Mouse (Mus musculus) lung, adult 2 months (tissue): ENCODE results near the gene Dmpk. TPM values are rescaled to one million over a fixed set of nuclear protein-coding genes. Genes with fewer than 3 reads are reported as not detected.

ENCODE experiments used
- DNase-seq: peaks from one replicate; pipeline ENCODE4 v3.0.0; 2022
- H3K4me1 ChIP-seq: fragments of 200-500 bp; 2 replicates; pipeline ENCODE4 v1.6.1; 2011; ENCODE audit warnings: low read length; ENCODE audit not compliant: control insufficient read depth, insufficient read depth
- H3K4me3 ChIP-seq: fragments of 200-500 bp; replicated peaks from 2 replicates; pipeline ENCODE3; 2011; ENCODE audit warnings: low read depth, mild to moderate bottlenecking, control low read depth, low read length; ENCODE audit errors: extremely low read depth
- CTCF ChIP-seq: fragments of 200-500 bp; IDR thresholded peaks from 2 replicates; pipeline ENCODE4 v1.5.1; 2011; ENCODE audit warnings: mild to moderate bottlenecking, low read length, control low read depth; ENCODE audit not compliant: insufficient read depth
- POLR2A ChIP-seq: fragments of 200-500 bp; IDR thresholded peaks from 2 replicates; pipeline ENCODE4 v1.6.1; 2011; ENCODE audit warnings: low read depth, mild to moderate bottlenecking, control low read depth, low read length, borderline replicate concordance; ENCODE audit errors: extremely low read depth
- WGBS: fragments of 180-500 bp; shearing (Covaris S2); methylation state at CpG from one replicate; pipeline ENCODE4 v1.1.7; 2018; 5-methylcytosine and 5-hydroxymethylcytosine counted together
- polyA plus RNA-seq: library from polyadenylated mRNA; depleted of rRNA; stranded (reverse); fragments of >200 nt; gene quantifications from 2 replicates; pipeline ENCODE4 v1.2.3, GENCODE M21; 2012; rRNA removed

Dmpk gene
- polyA plus RNA-seq: 209 and 259 TPM in 2 replicates

DNA sequence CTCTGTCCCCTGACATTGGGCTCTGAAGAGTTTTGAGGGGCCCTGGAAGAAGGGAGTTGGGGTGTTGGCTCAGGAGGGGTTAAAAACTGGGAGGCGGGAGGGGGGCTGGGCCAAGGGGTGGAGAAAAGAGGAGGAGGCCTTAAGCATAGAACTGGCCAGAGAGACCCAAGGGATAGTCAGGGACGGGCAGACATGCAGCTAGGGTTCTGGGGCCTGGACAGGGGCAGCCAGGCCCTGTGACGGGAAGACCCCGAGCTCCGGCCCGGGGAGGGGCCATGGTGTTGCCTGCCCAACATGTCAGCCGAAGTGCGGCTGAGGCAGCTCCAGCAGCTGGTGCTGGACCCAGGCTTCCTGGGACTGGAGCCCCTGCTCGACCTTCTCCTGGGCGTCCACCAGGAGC, at the start of gene Dmpk:
Gene Dmpk, plus strand, starts transcription at position 149 of the 400 bp plus-strand sequence.
- H3K4me1 ChIP-seq: peaks cover 6% of the 10 kb centered on the region
- WGBS: 42% methylated on average over 10 of the region's 10 CpGs
- no peak for DNase-seq
- peak within 1 kb of the TSS; percentile 60 for H3K4me3 ChIP-seq
- TF ChIP-seq POLR2A (0 out of 2 replicates have a peak, but pooled peaks have one; percentile 24), CTCF (no peak)

GRCm38 (mm10) chr7:19044616-19045015, 39.0 kb upstream of the Dmpk start:
- no peak for TF ChIP-seq CTCF
- TF ChIP-seq POLR2A: no peak
- H3K4me1 ChIP-seq: no peaks in the 10 kb centered on the region
- no peak for DNase-seq
- H3K4me3 ChIP-seq: no peak overlapping the region
- WGBS: 95% methylated on average over 6 of the region's 6 CpGs

- no peak for DNase-seq
- Histone ChIP-seq H3K4me3 (no peak overlapping the region), H3K4me1 (no peaks in the 10 kb centered on the region)
- TF ChIP-seq CTCF (no peak), POLR2A (no peak)
- 89% methylated on average over 11 of the region's 11 CpGs for WGBS
Observed at GRCm38 (mm10) chr7:19046286-19047069, 37.2 kb upstream of the Dmpk start.

GRCm38 (mm10) chr7:19048006-19048527, 35.6 kb upstream of the Dmpk start:
- no peaks in the 10 kb centered on the region for H3K4me1 ChIP-seq
- DNase-seq: no peak
- no peak overlapping the region for H3K4me3 ChIP-seq
- 83% methylated on average over 14 of the region's 14 CpGs for WGBS
- TF ChIP-seq POLR2A: no peak
- no peak for TF ChIP-seq CTCF

GRCm38 (mm10) chr7:19049252-19049651, 34.4 kb upstream of the Dmpk start:
- no peak for DNase-seq
- H3K4me1 ChIP-seq: no peaks in the 10 kb centered on the region
- 91% methylated on average over 5 of the region's 5 CpGs for WGBS
- H3K4me3 ChIP-seq: no peak overlapping the region
- TF ChIP-seq POLR2A (no peak), CTCF (no peak)

- TF ChIP-seq CTCF: no peak
- WGBS: 75% methylated on average over 8 of the region's 8 CpGs
- no peak overlapping the region for H3K4me3 ChIP-seq
- H3K4me1 ChIP-seq: no peaks in the 10 kb centered on the region
- no peak for DNase-seq
Observed at GRCm38 (mm10) chr7:19050172-19050571, 33.5 kb upstream of the Dmpk start.

DNA sequence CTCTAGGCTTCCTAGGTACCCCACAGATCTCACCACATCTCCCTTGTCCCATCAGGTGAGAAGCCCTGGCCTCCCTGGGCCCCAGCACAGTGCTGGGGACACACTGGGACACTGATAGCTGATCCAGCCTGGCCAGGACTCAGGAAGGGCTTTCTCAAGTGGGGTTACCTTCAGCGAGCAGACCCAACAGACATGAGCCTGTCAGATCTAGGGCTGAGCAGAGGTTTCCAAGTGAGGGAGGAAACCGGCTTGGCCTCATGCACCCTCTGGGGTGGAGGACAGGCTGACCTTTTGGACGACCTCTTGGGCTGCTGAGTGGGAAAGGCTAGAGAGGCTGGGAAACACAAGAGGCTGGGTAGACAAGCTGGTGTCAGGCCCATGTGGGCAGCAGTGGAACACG, 32.5 kb upstream of the Dmpk start:
- WGBS: 45% methylated on average over 4 of the region's 4 CpGs

DNA sequence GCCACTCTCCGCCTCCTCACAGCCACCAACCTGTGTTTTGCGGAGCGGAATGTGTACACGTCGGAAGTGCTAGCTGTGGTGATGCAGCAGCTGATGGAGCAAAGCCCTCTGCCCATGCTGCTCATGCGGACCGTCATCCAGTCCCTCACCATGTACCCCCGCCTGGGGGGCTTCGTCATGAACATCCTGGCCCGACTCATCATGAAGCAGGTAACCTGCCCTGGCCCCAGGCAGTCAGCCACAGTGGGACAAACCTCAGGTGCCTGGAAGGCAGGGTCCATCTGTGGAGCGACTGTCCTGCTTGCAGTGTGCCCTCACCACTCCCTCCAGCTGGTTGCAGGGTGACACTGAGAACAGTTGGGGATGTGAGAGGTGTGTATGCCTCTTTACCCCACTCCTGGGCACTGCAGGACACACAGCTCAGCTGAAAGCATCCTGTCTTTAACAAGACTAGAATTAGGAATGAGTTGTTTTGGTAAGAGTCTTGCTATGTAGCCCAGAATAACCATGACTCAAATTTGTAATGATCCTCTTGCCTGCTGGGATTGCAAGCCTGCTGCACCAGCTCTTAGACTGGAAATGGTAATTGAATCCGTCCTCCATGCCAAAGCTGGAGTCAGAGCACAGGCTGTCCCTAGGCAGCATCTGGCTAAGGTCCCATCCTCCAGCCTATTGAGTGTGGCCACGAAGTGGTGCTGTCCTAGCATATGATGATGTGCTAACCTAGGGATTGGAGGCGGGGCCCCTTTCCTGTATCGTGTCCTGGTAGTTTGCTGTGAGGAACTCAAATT, 31.1 kb upstream of the Dmpk start:
- Histone ChIP-seq H3K4me1 (no peaks in the 10 kb centered on the region), H3K4me3 (no peak overlapping the region)
- DNase-seq: no peak
- no peak for TF ChIP-seq CTCF
- no peak for TF ChIP-seq POLR2A
- 89% methylated on average over 15 of the region's 15 CpGs for WGBS

More for the DNA sequence above, 32.5 kb upstream of the Dmpk start:
- no peak for DNase-seq
- Histone ChIP-seq H3K4me3 (no peak overlapping the region), H3K4me1 (no peaks in the 10 kb centered on the region)
- no peak for TF ChIP-seq CTCF
- no peak for TF ChIP-seq POLR2A

GRCm38 (mm10) chr7:19053136-19053532, 30.5 kb upstream of the Dmpk start:
- H3K4me1 ChIP-seq: no peaks in the 10 kb centered on the region
- no peak for DNase-seq
- TF ChIP-seq CTCF: no peak
- no peak for TF ChIP-seq POLR2A
- no peak overlapping the region for H3K4me3 ChIP-seq
- 84% methylated on average over 7 of the region's 7 CpGs for WGBS
